Mouse (Mus musculus) testis, adult 10 weeks (tissue): Measurements from ENCODE around the gene Mdn1. TPM values are rescaled to one million over a fixed set of nuclear protein-coding genes. Genes with fewer than 3 reads are reported as not detected.

Source experiments
- polyA plus RNA-seq: library from polyadenylated mRNA; stranded (reverse); fragments of 350-450 nt; fragmentation: Illumina TruSeq; extraction: RNeasy Lipid Tissue Mini Kit (QIAGEN cat#74804); gene quantifications from one replicate; pipeline ENCODE4 v1.2.3, GENCODE M21; 2014; ENCODE audit warnings: low read depth, low replicate concordance

Gene Mdn1
- polyA plus RNA-seq = 30.4 TPM

DNA sequence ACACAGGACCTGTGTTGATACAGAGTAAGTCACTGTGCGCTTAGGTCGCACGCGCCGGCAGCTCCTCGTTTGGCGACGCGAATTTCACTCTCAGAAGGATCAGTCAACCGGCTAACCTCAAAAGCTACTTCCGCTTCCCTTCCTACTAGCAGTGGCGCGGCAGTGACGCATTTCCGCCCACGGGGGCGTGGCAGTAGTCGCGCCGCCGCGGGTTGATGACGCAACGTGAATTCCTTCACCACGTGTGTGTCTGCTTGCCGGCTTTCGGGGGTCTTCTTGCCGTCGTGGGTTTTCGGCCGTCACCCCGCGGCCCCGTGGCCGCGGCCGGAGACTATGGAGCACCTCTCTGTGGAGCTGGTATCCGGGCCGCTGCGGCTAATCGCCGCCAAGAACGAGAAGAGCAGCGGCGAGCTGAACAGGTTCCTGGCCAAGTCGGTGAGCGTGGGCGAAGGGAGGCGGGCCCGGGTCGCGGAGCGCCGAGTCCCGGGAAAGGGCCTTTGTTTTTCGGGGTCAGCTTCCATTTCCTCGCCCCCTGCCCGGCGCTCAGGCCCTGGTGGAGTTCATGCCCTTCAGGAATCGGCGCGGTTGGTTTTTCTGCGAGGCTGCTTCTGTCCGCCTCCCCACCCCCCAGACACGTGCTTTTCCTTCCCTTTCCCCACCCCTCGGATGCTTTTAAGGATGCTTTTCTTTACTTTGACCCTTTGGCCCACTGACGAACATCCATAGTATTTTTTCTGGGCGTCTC lies at the start of gene Mdn1:
Mdn1 (plus strand) TSS at position 202 of the 745 bp plus-strand sequence.

DNA sequence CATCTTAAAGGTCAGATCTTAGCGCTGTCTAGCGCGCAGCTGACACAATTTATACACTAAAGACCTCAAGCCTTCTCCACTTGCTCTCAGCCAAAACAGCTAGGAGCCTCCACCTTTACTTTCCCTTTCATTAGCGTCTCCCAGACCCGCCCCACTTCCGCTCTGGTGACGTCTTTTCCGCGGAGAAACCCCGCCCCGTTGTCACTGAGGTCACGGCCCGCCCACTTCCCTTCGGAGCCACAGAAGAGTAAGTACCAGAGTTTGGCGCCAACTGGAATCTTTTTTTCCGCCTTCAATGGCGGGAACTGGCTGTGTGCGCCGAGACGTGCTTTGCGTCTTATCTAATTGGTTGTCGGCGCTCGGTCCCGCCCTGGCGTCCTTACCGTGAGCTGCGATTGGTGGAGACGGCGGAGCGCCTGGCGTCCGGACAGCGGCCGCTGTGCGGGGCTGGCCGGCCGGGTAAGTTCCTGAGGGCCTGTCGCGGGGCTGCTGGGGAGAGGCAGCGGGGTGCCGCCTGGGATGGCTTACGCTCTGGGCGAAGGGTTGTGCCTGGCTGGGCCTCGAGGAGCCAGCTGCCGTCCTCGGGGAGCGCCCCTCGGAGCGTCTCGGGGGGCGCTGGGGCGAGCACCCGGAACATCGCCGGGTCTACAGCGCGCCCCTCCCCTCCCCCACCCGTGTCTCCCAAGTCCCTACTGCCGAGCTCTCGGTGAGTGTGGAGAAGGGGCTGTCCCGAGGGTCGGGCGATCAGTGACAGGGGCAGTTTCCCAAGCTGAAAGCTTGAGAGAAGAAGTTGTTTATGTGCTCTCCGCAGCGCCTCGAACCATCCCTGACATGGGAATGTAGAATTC lies 41.7 kb upstream of the Mdn1 start, which contains the start of gene Casp8ap2:
Casp8ap2 (plus strand) TSS at position 418 of the 848 bp plus-strand sequence.

DNA sequence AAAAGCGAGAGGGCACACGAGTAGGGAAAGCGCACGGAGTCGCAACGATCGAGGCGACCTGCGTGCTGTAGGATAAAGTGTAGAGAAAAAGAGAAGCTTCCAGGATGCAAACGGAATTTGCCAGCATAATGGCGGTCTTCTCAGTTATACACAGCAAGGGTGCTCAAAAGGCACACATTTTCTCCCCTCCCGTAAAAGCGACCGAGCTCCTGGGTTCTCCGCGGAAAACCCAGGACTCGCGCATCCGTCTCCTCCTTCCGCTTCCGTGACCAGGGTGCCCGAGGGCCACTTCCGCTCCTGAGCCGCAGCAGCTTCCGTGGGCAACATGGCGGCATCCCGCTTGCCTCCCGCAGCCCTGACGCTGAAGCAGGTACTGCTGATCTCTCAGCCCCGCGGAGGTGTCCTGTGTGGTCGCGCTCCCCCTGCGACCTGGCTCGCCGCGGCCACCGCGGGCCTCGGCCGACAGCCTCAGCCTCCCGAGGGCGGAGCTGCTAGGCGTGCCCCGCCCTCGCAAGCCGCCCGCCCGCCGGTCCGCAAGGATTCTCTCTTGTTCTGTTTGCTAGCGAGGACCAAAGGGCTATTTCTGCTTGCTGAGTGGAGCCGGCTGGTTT lies 143.2 kb downstream of the Mdn1 start, which contains the start of gene Lyrm2:
Lyrm2 (plus strand) TSS at position 288 of the 611 bp plus-strand sequence.

Other genes starting within 250 kb of the Mdn1 start
- 0.28 TPM for gene Gja10, start 54.4 kb upstream of the Mdn1 start, polyA plus RNA-seq
- 25.7 TPM for gene Casp8ap2, start 41.7 kb upstream of the Mdn1 start, polyA plus RNA-seq
- 67.8 TPM for gene Lyrm2, start 143.1 kb downstream of the Mdn1 start, polyA plus RNA-seq